Comparison of ENCODE assay signal across 26 mouse cellular contexts in the genomic region with DNA sequence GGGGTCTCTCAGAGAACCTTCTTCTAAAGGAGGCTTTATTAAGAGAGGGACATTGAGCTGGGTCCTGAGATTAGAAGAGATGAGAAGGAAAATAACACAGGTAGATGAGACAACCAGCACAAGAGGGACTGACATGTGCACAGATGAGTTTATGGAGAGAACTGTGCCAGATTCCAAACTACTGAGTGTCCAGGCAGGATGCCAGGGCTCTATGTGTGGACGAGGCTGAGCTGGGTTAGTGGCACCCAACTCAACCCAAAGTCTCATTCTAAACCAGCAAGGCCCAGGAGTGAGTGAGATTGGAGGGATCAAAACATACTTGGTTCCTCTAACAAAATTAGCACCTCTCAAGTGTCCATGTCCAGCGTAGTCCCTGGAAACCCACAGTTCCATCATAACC. TPM values are rescaled to one million over a fixed set of nuclear protein-coding genes. Genes with fewer than 3 reads are reported as not detected.
DNase-seq lines count a peak whose midpoint lies in the region; ATAC-seq lines count a peak whose summit lies in the region.
"Had no signal": no experiment of that assay in that cellular context is flagged by ENCODE, and none has a peak within 500 bp of the region (broad histone marks: within the 10 kb centered on the region; RNA-seq: fewer than 3 reads in every experiment).

No protein-coding gene starts in this region.

- H3K4me3 ChIP-seq in forebrain, embryonic 11.5 days (ENCODE audit: low read depth, low read length): no peak overlapping the region
- H3K4me3 ChIP-seq: embryonic facial prominence, embryonic 12.5 days; embryonic facial prominence, embryonic 15.5 days; forebrain, embryonic 12.5 days; forebrain, embryonic 15.5 days; heart, embryonic 12.5 days; heart, embryonic 15.5 days; hindbrain, embryonic 10.5 days; hindbrain, embryonic 13.5 days; intestine, embryonic 15.5 days had no signal

- H3K4me1 ChIP-seq in forebrain, embryonic 11.5 days (replicated peaks; ENCODE audit: control insufficient read depth, insufficient read depth, low read length): no peaks in the 10 kb centered on the region; the same call in 1 of the 2 replicates

- peak; percentile 53 for DNase-seq in adrenal gland, adult 2 months
- no peak for DNase-seq in adrenal gland, postnatal 14 days
- peak; percentile 18 for DNase-seq in lung, postnatal 14 days
- no peak for DNase-seq in lung, postnatal 4 days
- DNase-seq in 3T3-L1 (ENCODE audit: low read depth, low spot score): peak; percentile 55
- DNase-seq in adrenal gland, postnatal 25 days: peak; percentile 50
- DNase-seq in forebrain, embryonic 11.5 days (ENCODE audit: low spot score): no peak
- DNase-seq in right cerebral cortex, postnatal 25 days: no peak
- DNase-seq: cerebellum, adult 18-20 months; cerebellum, adult 9-10 months; cerebellum, postnatal 14 days; gastrocnemius, postnatal 25 days; heart, adult 18-20 months; heart, postnatal 10 days; heart, postnatal 36 days; kidney, adult 11 months had no signal

- H3K27ac ChIP-seq in forebrain, embryonic 11.5 days (ENCODE audit: low read depth, low read length): no peak overlapping the region
- H3K27ac ChIP-seq: embryonic facial prominence, embryonic 12.5 days; embryonic facial prominence, embryonic 15.5 days; forebrain, embryonic 12.5 days; forebrain, embryonic 15.5 days; heart, embryonic 15.5 days; hindbrain, embryonic 10.5 days; hindbrain, embryonic 13.5 days; intestine, embryonic 15.5 days had no signal

- ATAC-seq in forebrain, embryonic 11.5 days (replicated peaks; ENCODE audit: low FRiP score): no peak
- ATAC-seq: forebrain, embryonic 15.5 days; hindbrain, embryonic 16.5 days; intestine, embryonic 15.5 days had no signal

- no peaks in the 10 kb centered on the region for H3K27me3 ChIP-seq in forebrain, embryonic 11.5 days (ENCODE audit: control insufficient read depth, insufficient read depth, low read length)
- H3K27me3 ChIP-seq: embryonic facial prominence, embryonic 12.5 days; embryonic facial prominence, embryonic 15.5 days; forebrain, embryonic 15.5 days; intestine, embryonic 15.5 days had no signal

- no peaks in the 10 kb centered on the region for H3K9me3 ChIP-seq in forebrain, embryonic 11.5 days (ENCODE audit: control insufficient read depth, low read length)
- H3K9me3 ChIP-seq: embryonic facial prominence, embryonic 12.5 days; embryonic facial prominence, embryonic 15.5 days; forebrain, embryonic 12.5 days; forebrain, embryonic 15.5 days; heart, embryonic 12.5 days; heart, embryonic 15.5 days; hindbrain, embryonic 10.5 days; hindbrain, embryonic 13.5 days; intestine, embryonic 15.5 days had no signal

- no peak overlapping the region for H3K4me2 ChIP-seq in forebrain, embryonic 11.5 days (ENCODE audit: low read depth, low read length, severe bottlenecking)
- H3K4me2 ChIP-seq: embryonic facial prominence, embryonic 12.5 days; embryonic facial prominence, embryonic 15.5 days; forebrain, embryonic 12.5 days; forebrain, embryonic 15.5 days; heart, embryonic 12.5 days; heart, embryonic 15.5 days; hindbrain, embryonic 13.5 days; intestine, embryonic 15.5 days had no signal

- 78% methylated on average over 2 of the region's 2 CpGs for WGBS in forebrain, embryonic 11.5 days

- no peaks in the 10 kb centered on the region for H3K36me3 ChIP-seq in forebrain, embryonic 11.5 days (ENCODE audit: control insufficient read depth, insufficient read depth, low read length)
- H3K36me3 ChIP-seq: embryonic facial prominence, embryonic 12.5 days; embryonic facial prominence, embryonic 15.5 days; forebrain, embryonic 12.5 days; forebrain, embryonic 15.5 days; heart, embryonic 12.5 days; heart, embryonic 15.5 days; hindbrain, embryonic 10.5 days; hindbrain, embryonic 13.5 days; intestine, embryonic 15.5 days had no signal

- H3K9ac ChIP-seq in forebrain, embryonic 11.5 days (ENCODE audit: low read length): no peak overlapping the region
- H3K9ac ChIP-seq: embryonic facial prominence, embryonic 12.5 days; embryonic facial prominence, embryonic 15.5 days; forebrain, embryonic 12.5 days; forebrain, embryonic 15.5 days; heart, embryonic 12.5 days; heart, embryonic 15.5 days; hindbrain, embryonic 13.5 days; intestine, embryonic 15.5 days had no signal

RNA-seq across cellular contexts. Expression of a gene that starts 31.1 kb away (rescaled TPM):
- 1 to 10 TPM; 1.2 to 2.5 TPM for total RNA-seq in adrenal gland, adult 2 months (2021)
- polyA plus RNA-seq in adrenal gland, adult 2 months (2012; rRNA removed): 1.3 and 1.6 TPM in 2 replicates
- total RNA-seq in adrenal gland, postnatal 14 days (2021): 1.3 and 1.5 TPM in 2 replicates
- total RNA-seq in adrenal gland, postnatal 25 days (2021): 2.0 and 2.1 TPM in 2 replicates
- 0.97 and 1.1 TPM in 2 replicates for polyA plus RNA-seq in forebrain, embryonic 11.5 days (2014; fragmentation: Nextera tagmentation; extraction: Ambion mirVana)

Comparison
In these comparisons a context has a peak if more than half of its experiments do, and no peak if none do; other contexts are left out.
1. DNase-seq: peak in adrenal gland, adult 2 months (single experiment), lung, postnatal 14 days (single experiment), 3T3-L1 (single experiment) and adrenal gland, postnatal 25 days (single experiment); none in adrenal gland, postnatal 14 days (single experiment), lung, postnatal 4 days (0 of 2), forebrain, embryonic 11.5 days (single experiment) and right cerebral cortex, postnatal 25 days (single experiment).